Mouse (Mus musculus): Measurements from ENCODE around the gene Atox1. TPM values are rescaled to one million over a fixed set of nuclear protein-coding genes. Genes with fewer than 3 reads are reported as not detected.

Atox1 gene
- total RNA-seq, 2 experiments from 2014 or later, result 124 to 130 TPM

DNA sequence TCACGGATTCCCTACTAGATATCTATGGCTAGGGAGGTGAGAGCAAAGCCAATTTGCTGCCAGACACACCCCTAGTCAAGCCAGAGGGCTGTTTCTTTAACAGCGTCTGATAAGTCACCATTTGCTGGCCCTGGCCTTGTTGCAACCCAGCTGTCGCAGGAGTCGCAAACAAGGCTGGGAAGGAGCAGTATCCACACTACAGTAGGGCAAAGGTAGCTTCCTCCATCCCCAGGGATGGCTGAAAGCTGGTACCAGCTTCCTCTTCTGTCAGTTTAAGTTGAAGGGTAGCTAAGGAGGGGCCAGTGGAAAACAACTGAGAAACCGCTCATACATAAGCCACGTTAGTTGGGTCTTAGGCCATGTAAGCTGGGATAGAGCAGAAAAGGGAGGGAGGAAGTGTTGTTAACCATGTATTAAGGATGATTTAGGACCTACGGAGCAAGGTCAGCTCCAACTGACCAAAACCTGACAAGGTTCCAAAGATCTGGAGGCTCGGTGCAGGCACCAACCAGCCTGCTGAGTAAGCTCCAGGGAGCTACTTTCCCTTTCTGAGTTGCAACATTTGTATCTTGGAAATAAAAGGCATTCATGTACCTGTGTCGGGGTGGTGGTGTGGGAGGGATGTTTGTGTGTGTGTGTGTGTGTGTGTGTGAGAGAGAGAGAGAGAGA is 45.9 kb downstream of the Atox1 start:
- intact Hi-C loops (cut with DNase I), result no loop called here
- DNase-seq, result no peak

DNA sequence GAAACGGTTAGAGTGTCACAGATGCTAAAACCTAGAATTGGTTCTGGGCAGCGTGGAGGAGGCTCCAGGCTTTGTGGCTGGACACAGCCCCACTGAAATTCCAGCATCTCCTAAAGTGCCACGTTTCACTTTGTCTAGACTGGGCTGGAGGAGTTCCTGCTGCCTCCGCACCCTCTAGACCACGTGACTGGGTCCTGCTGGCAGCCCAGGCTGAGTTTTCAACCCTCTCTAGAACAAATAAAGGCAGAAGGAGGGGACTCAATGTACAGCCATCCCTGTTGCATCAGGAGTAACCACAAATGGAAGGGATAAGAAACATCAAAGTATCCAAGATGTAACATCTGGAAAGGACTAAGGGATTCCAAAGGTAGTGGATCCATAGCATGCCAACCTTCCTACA is 46.7 kb downstream of the Atox1 start:
- intact Hi-C loops (cut with DNase I), result no loop called here
- DNase-seq, result no peak

DNA sequence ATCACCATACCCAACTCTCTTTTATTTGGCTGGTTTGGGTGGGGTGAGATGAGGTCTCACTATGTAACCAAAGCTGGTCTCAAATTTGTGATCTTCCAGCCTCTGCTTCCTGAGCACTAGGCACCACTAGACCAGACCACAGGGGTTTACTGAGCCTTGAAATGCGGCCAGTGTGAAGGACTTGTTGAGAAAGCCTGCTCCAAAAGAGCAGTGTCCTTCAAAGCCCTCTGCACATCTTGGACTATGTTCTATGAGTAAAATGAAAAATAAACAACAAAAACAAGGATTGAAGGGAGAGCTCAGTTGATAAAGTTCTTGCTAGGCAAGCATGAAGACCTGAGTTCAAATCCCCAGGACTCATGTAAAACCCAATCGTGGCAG is 47.6 kb downstream of the Atox1 start:
- no peak for DNase-seq
- intact Hi-C loops (cut with DNase I), result no loop called here

DNA sequence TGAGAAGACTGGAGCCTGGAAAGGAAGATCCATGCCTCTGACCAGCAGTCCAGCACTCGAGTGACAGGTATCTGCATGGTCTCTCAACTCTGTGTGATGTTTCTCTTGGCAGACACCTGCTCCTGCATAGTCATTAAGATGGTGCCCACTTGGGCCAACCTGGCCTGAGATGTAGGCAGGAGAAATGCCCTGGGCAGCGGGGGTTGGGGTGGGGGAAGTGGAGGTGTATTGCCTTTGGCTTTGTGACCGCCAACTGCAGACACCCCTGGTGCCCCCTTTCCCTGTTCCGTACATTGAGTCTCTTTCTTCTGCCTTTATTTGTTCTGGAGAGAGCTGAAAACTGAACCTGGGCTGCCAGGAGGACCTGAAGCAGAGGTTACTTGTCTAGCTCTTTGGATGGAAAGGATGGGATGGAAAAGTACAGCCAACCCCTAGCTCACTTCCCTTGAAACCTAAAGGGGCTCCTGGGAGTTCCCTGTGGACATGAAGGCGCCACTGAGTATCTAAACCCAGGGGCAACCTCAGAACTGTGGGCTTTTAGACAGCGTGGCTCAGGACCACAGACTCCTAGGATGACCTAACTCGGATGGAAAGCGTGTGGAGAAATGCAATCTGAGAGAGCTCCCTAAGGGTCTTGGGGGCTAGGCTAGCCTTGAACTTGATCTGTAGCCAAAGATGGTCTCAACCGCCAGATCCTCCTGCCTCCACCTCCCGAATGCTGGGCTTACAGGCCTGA is 48.2 kb downstream of the Atox1 start:
- no peak for DNase-seq
- intact Hi-C loops (cut with DNase I), result no loop called here

DNA sequence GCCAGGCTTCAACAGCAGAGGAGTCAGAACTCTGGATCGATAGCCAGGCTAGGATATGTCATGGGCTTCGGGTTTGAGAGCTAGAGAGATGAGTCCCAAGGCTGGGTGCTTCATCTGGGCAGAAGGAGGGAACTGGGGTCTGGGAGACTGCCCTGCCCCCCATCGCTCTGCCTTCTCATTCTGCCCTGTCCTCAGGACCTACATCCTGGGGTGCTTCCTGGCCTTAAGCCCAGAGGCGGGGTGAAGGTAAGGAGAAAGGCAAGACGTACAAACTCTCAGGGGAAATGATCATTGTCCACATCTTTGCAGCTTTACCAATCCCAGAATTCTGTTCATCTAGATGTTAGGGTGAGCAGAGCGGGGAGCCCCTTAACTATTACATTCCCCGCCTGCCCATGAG is 49.0 kb downstream of the Atox1 start:
- no peak for DNase-seq
- intact Hi-C loops (cut with DNase I), result no loop called here

DNA sequence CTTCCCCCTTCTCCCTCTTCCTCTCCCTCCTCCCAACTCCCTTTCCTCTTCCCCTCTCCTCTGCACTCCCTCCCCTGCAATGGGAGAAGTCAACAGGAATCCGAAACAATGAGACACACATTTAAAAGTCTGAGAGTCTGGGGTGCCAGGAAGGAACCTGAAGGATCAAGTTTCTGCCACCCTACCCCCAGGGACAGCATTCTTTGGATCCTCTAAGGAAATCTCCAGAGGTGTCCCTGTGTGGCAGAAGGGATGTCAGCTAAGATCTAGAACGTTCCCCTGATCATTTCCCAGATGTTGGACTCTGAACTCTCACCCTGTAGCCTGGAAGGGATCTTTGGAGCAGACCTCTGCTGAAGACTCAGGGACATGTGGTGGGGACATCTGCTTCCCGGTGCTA is 50.5 kb downstream of the Atox1 start:
- intact Hi-C loops (cut with DNase I), result no loop called here
- DNase-seq, result no peak

DNA sequence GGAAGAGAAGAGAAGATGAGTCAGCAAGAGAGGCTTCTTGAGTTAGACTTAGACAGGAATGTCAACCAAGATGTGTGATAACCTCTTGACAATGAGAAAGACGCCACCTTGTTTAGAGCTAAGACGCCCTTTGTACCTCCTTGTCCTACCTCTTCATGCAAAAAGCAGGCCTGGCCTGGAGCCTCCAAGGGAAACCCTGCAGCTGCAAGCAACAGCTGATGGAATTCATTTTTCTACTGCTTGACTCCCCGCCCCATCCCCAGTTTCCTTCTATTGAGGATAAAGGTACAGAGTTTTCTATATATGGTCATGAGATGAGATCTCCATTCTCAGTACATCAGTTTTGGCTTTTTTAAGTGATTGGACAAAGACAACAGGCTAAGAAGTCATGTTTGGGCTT is 51.0 kb downstream of the Atox1 start:
- DNase-seq, result no peak
- intact Hi-C loops (cut with DNase I), result no loop called here

DNA sequence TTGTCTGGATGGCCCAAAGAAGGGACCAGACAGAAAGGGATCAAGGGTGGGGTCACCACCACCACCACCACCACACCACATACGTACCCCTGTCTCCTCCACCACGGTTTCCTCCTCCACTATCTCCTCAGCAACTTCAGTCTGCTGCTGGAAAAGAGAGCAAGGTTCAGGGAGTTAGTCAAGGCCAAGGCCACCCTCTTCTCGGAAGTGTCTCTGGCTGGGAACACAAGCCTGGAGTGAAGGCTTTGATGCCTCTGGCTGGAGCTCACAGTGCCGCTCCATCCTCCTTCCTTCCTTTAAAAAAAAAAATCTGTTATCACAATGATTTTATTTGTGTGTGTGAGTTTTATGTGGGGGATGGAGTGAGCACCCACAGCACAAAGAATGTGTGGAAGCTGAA is 53.9 kb downstream of the Atox1 start:
- intact Hi-C loops (cut with DNase I), result no loop called here
- no peak for DNase-seq

DNA sequence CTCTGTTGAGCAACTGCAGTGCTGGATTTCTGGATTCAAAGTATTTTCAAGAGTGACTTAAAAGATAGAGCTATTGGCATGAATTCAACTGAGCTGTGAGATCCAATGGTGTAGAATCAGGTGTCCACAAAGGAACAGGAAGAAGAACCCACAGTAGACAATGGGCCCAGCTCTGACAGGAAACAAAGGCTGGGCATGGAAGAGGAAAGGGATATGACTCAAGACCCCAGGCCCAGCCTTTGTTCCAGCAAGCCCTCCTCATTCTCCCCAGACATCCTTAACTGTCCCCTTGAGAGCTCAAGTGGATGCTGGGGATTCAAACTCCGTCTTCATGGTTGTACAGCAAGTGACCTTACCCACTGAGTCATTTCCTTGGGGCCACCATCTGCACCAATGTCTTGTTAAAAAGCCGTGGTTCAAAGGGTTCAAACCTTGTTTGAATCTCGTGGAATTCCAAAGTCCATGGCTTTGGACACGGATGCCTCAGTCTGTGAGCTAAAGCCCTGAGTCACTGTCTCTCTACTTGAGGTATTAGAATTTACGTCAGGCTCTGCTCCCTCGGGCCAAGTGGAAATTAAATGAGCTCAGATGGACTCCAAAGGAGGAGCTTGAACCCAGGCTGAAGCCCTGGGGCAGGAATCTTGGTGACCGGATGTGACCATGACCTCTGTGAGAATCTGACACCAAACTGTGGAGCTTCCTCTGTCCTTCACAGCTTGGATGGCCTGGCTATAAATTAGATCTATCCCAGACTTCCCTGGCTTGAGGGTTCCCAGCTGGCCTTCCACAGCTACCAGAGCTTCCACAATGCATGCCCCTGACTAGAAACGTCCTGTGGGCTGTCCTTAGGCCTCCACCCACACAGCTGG is 55.2 kb downstream of the Atox1 start:
- intact Hi-C loops (cut with DNase I), result no loop called here
- no peak for DNase-seq

DNA sequence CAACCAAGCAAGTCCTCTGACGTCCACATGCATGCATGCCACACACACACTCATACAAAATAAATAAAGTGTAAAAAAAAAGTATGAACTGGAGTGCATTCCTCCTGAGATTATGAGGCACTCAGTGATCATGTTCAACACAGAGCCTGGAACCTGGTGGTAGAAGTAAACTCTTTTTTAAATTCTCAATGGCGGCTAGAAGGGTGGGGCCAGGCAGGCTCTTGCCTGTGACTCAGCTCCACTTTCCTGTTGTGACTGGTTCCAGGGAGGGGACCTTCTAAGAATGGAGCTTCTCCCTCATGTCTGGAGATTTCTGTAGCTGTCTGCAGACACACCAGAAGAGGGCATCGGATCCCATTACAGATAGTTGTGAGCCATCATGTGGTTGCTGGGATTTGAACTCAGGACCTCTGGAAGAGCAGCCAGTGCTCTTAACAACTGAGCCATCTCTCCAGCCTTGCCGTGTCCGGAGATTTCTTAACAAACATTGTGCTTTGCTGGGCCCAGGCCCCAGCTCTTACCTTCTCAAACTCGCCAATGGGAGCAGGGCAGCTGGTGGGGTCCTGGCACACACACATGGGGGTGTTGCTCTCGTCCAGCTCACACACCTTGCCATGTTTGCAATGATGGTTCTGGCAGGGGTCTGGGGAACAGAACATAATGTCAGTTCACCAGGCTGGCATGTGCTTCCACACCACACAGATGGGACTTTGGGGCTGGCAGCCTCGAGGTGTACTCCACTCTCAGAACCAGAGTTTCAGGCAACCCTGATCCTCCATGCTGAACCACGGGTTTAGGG is 56.2 kb downstream of the Atox1 start:
- intact Hi-C loops (cut with DNase I), result no loop called here

DNA sequence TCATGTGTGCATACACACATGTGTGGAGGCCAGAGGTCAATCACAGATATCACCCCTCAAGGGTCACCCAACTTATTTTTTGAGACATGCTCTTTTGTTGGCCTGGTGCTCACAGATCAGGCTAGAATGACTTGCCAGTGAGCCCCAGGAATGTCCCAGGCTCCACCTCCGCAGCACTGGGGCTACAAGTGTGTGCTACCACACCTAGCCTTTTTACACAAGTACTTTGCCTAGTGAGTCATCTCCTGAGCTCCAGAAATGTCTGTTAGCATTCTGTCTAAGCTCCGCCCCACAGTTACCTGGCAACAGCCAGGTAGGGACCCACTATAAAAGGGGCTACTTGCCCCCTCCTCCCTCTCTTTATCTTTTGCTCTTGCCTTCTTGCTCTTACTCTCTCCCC is 60.2 kb downstream of the Atox1 start:
- intact Hi-C loops (cut with DNase I), result no loop called here
- DNase-seq, result no peak

More for the DNA sequence above, 56.2 kb downstream of the Atox1 start:
- no peak for DNase-seq

DNA sequence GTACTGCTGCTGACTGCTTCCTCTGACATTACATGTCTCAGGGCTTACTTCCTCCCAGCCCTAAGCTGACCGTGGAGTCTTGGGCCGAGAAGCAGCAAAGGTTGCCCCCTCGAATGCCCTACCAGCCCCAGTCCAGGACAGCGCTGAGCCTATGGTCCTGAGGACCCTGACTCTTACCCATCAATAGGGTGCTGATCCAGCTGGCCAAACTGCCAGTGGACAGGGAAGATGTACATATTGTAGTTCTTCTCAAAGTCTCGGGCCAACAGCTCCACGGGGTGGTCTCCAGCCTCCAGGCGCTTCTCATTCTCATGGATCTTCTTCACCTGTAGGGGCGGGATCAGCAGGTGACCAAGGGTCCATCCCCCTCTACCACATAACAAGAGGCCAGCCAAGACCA is 62.7 kb downstream of the Atox1 start:
- intact Hi-C loops (cut with DNase I), result no loop called here
- no peak for DNase-seq

DNA sequence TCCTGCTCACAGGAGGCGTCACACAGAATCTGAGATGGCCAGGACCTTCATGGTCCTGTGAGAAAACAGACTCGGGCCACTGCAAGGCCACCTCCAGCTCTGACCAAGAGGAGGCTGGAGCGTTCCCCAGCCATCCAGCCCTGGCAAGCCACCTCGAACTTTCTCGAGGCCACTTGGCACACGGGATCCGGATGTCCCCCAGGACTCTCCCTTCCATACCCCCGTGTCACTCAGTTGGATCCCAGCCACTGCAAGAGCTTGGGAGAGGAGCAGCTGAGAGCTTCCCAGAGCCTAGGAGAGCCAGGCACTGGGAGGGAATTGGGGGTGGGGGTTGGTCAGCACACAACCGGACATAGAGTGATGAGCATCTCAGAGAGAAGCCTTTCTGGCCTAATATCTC is 63.6 kb downstream of the Atox1 start:
- DNase-seq, result peak; percentile 43
- intact Hi-C loops (cut with DNase I), result no loop called here

DNA sequence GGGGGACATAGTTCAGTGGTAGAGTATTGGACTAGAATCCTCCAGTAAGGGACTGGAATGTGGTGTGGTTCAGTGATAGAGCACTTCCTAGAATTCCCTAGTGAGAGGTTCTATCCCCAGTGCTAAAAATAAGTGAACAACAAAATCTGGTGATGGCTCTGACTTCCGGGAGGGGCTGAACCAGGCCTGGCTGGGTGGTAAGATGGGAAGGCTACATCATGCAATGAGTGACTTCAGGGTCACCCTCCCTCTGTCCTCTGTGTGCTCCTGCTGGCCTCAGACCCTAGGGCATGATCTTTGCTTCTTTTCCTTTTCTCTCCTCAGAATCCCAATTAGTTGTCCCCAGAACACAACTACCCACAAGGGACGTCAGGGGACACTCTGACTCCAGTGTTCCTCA is 64.0 kb downstream of the Atox1 start:
- intact Hi-C loops (cut with DNase I), result no loop called here
- no peak for DNase-seq

Small RNAs within 50 kb of the gene (microRNA-seq; reads per million reads assigned to microRNA genes)
- not detected for gene Mir7652

Other genes starting within 250 kb of the Atox1 start
- gene Fat2, start 124.7 kb downstream of the Atox1 start, total RNA-seq (2021), result under 1 TPM; 0.70 to 0.86 TPM
- gene Sparc, start 38.1 kb downstream of the Atox1 start, total RNA-seq (2021), result 100 to 1,000 TPM; 228 to 243 TPM
- gene G3bp1, start 8.4 kb upstream of the Atox1 start, total RNA-seq (2021), result 10 to 100 TPM; 53.1 to 56.4 TPM
- under 1 TPM in 1 of 2 experiments, not detected in 1; 0.48 TPM for gene Glra1, start 147.0 kb upstream of the Atox1 start, total RNA-seq (2021)